Mouse (Mus musculus) adrenal gland, postnatal 36 days (tissue): ENCODE results near the gene Sorbs2. TPM values are rescaled to one million over a fixed set of nuclear protein-coding genes. Genes with fewer than 3 reads are reported as not detected.
A peak's percentile ranks its signal among the peaks of the same experiment; 100 is the strongest.

Experiments
- DNase-seq, 2 experiments: peaks; one replicate each; pipeline ENCODE4 v3.0.0; 2021; ENCODE audit warnings: mixed read lengths in 1 of 2
- total RNA-seq, 2 experiments: library from RNA; stranded (reverse); gene quantifications; 2 replicates each; pipeline ENCODE4 v1.2.3; 2021

Sorbs2 gene
- total RNA-seq, 2 experiments from 2014 or later, result 117 to 150 TPM

- no peak for DNase-seq
Observed at GRCm38 (mm10) chr8:45677854-45678241, 170.3 kb downstream of the Sorbs2 start.

GRCm38 (mm10) chr8:45681171-45681570 is 173.6 kb downstream of the Sorbs2 start:
- peak; percentile 65 to 76 for DNase-seq

GRCm38 (mm10) chr8:45682845-45683383 is 175.3 kb downstream of the Sorbs2 start:
- no peak for DNase-seq

- no peak for DNase-seq
Observed at GRCm38 (mm10) chr8:45687942-45688695, 180.5 kb downstream of the Sorbs2 start.

GRCm38 (mm10) chr8:45689611-45690207 is 182.1 kb downstream of the Sorbs2 start:
- no peak for DNase-seq

GRCm38 (mm10) chr8:45700100-45700499 is 192.5 kb downstream of the Sorbs2 start:
- DNase-seq, result no peak

- DNase-seq, result peak in 1 of 2 experiments; percentile 20
Observed at GRCm38 (mm10) chr8:45703700-45704101, 196.1 kb downstream of the Sorbs2 start.

GRCm38 (mm10) chr8:45709098-45709497 is 201.5 kb downstream of the Sorbs2 start:
- DNase-seq, result no peak

- peak; percentile 20 to 38 for DNase-seq
Observed at GRCm38 (mm10) chr8:45709734-45710133, 202.1 kb downstream of the Sorbs2 start.

- no peak for DNase-seq
Observed at GRCm38 (mm10) chr8:45712610-45713009, 205.0 kb downstream of the Sorbs2 start.

- DNase-seq, result no peak
Observed at GRCm38 (mm10) chr8:45714806-45715205, 207.2 kb downstream of the Sorbs2 start.

GRCm38 (mm10) chr8:45715330-45716027 is 207.9 kb downstream of the Sorbs2 start:
- DNase-seq, result no peak

- peak; percentile 30 to 41 for DNase-seq
Observed at GRCm38 (mm10) chr8:45719776-45720175, 212.2 kb downstream of the Sorbs2 start.

GRCm38 (mm10) chr8:45724204-45724603 is 216.6 kb downstream of the Sorbs2 start:
- no peak for DNase-seq

- DNase-seq, result no peak
Observed at GRCm38 (mm10) chr8:45725321-45725720, 217.7 kb downstream of the Sorbs2 start.

GRCm38 (mm10) chr8:45729850-45730382 is 222.3 kb downstream of the Sorbs2 start:
- DNase-seq, result no peak

- DNase-seq, result no peak
Observed at GRCm38 (mm10) chr8:45730795-45731194, 223.2 kb downstream of the Sorbs2 start.

- DNase-seq, result no peak
Observed at GRCm38 (mm10) chr8:45734071-45734470, 226.5 kb downstream of the Sorbs2 start.

- no peak for DNase-seq
Observed at GRCm38 (mm10) chr8:45737266-45737665, 229.7 kb downstream of the Sorbs2 start.

GRCm38 (mm10) chr8:45743326-45743725 is 235.7 kb downstream of the Sorbs2 start:
- DNase-seq, result no peak

- no peak for DNase-seq
Observed at GRCm38 (mm10) chr8:45743739-45744138, 236.2 kb downstream of the Sorbs2 start.
